Mouse (Mus musculus): Measurements from ENCODE around the gene Olfr320. TPM values are rescaled to one million over a fixed set of nuclear protein-coding genes. Genes with fewer than 3 reads are reported as not detected.
"Not testable (repeated sequence)": the region's sequence is repeated elsewhere in the genome, so short reads cannot be mapped to it uniquely, and the experiment has no call there.

The Olfr320 gene
- not detected in 2 replicates for total RNA-seq (2015)
- total RNA-seq (2017): not detected in 2 replicates

DNA sequence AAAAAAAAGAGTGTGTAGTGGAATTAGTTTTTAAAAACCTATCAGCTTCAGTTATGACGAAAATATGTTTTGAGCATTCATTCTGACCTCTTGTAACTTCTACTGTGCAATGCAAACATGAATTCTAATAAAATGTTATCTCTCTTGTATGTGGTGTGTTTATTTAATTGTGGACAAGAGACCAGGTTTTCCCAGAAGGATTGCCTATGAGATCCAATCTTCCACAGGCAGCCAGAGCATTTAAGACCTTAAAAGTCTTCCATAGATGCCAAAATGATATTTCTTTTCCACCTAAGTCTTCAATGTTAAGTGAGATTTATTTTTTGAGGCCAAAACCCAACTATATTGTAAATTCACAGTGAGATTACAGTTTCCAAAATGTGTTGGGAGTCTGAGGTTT is at the start of gene Olfr320:
Gene Olfr320 (plus strand): TSS at position 301 of the 400 bp plus-strand sequence.
- no peak for ATAC-seq (ENCODE audit: poor library complexity, severe bottlenecking)

DNA sequence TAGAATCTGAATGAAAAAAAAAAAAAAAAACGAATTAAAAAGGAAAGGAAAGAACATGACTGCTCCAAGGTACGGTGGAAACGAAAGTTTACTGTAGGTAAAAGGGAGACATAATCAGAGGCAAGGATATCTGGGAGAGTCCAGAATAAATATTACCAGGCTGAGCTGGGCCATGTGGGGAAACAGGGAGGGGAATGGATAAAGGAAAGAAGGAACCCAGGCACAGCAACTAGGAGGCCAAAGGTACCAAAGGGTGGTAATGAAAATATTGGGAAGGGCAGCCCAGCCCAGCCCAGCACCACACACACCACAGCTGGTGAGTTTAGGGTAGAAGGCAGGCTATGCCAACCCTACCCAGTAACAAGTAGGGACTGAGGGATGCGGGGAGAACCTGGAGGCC is 46.0 kb upstream of the Olfr320 start:
- no peak for ATAC-seq (ENCODE audit: poor library complexity, severe bottlenecking)

DNA sequence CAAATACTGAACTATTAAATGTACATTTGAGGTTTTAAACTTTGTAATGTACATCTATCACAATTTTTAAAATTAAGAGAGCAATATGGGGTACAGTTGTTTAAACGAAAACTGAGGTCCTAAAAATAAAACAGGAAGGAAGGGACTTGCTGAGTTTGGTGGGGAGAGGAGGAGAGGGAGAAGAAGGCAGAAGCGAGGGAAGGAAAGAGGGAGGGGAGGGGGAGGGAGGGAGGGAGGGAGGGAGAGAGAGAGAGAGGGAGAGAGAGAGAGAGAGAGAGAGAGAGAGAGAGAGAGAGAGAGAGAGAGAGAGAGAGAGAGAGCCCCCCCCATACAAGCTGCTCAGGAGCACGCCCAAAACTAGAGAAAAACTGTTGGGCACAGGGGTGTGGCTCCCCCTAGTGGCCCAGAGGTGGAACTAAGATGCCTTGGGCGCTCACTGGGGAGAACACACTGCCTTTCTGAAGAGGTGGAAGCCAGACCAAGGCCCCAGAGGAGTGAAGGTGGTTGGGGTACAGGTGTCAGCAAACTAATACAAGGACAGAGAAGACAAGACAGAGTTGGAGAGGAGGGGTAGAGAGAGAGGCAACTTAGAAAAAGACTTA is 44.4 kb upstream of the Olfr320 start:
- peak; percentile 87 for ATAC-seq (ENCODE audit: poor library complexity, severe bottlenecking)

DNA sequence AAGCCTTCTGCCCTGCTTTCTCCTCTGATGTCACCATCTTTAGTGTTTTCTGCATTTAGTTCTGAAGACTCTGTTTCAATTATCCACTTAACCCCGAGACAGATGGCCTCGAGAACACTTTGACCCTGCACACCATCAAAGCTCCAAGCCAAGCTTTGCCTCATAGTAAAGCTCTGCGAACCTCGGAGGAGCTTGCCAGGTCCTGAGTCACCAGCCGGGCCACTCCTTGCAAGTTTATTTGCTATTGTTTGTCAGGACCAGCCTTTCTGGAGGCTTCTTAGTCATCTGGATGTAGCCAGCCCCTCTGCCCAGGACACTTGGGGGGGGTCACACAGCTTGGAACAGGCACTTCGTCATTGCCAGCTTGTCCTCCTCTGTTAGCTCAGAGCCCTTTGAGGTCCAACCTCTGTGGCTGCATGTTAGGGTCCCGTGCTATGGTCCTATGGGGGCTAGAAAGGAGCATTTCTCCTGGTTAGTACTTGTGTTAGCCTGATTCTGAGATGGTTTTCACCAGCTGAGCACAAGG is 42.7 kb upstream of the Olfr320 start:
- ATAC-seq (ENCODE audit: poor library complexity, severe bottlenecking): no peak

DNA sequence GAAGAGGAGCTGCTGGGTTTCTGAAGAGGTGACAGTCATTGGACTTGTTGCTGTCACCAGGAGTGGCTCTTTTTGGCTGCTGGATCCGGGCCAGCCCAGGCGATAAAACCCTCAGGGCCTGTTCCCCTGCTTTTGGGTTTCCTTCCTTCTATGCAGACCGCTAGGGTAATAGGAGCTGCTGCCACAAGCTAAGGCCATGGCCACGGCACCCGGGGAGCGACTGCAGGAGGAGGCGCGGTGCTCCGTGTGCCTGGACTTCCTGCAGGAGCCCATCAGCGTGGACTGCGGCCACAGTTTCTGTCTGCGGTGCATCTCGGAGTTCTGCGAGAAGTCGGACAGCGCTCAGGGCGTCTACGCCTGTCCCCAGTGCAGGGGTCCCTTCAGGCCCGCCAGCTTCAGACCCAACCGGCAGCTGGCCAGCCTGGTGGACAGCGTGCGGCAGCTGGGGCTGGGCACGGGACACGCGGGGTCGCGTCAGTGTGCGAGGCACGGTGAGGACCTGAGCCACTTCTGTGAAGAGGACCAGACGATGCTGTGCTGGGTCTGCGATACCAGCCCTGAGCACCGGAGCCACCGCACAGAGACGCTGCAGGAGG is 40.5 kb upstream of the Olfr320 start, which contains the start of gene Trim58:
Gene Trim58 (plus strand): TSS at position 194 of the 596 bp plus-strand sequence.
- peak; percentile 34 for ATAC-seq (ENCODE audit: poor library complexity, severe bottlenecking)

DNA sequence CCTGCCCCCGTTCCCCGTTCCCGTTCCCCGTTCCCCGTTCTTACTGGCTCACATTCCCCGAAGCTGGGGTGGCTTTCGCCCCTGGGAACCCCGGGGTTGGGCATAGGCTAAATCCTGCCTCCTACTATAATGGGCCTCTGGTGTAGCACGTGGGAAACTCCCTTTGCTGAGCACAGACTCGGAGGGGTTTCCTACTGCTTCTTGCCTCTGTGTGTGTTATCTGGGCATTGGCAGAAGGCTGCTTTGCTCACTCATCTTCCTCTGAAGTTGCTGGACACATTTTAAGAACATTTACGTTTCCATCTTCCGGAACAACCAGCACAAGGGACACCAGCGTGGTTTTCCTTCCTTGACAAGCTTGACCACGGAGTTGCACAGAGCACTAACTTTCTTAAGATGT is 39.8 kb upstream of the Olfr320 start:
- no peak for ATAC-seq (ENCODE audit: poor library complexity, severe bottlenecking)

DNA sequence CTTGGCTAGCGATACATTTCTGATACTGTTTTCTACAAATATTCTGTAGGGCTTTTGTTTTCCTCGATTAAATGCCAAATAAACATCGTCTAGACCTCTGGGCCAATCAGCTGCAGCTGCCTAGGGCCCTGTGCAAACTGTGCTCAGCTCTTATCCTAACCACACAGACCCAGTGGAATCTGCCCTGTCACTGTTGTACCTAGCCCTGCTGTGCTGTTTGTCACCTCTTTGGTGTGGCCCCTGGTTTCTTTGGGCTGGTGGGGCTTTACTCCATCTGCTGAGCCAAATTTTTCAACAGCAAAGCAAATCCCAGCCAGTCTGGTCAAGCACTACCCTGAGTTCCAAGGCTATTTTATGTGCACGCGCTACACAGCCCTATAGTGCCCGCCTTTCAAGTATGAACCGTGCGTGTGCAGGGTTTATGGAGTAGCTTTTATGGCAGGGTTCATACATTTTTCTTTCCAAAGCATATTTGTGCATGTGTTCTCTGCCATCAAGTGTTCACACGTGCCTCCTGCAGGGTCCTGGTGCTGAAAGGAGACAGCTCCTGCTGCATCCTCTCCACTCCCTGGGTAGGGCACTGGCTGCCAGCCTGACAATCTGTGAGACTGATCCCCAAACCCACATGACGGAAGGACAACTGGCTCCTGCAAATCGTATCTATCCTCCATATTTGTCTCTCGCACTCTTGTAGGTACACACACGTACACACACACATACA is 39.1 kb upstream of the Olfr320 start:
- no peak; the same call in 1 of the 2 replicates for ATAC-seq (ENCODE audit: poor library complexity, severe bottlenecking)

DNA sequence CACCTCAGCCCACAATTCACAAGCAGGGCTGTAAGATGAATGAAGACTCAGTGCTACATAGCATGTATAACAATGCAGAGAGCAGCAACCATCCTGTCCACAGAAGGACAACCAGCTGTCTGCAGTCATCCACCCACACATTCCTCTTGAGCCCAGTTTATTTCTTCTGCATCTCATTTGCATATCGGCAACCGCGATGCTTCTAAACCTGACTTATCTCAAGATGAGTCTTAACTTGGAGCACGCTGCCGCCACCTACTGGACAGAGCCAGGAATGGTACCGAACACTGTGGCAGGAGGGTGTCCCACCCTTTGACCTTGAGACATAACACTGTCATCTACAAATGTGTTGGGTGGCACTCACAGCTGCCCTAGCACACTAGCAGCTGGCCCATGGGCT is 37.5 kb upstream of the Olfr320 start:
- peak; percentile 66; the same call in 1 of the 2 replicates for ATAC-seq (ENCODE audit: poor library complexity, severe bottlenecking)

DNA sequence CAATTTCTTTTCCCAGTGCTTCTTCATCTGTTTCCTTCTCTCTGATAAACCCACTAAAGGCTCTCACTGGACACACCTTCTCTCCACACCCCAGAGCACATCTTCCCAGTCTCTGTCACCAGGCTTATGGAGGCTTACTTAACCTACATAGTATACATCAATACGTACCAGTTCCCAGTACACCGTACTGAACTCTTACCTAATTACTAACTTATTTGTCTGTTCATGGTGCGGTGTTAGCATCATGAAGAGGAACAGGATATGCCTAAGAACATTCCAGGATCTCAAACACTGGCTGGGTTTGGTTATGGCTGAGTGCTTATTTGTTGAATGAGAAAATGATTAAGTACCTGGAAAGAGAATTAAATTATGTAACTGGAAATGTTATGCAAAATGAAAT is 25.7 kb upstream of the Olfr320 start:
- no peak for ATAC-seq (ENCODE audit: poor library complexity, severe bottlenecking)

DNA sequence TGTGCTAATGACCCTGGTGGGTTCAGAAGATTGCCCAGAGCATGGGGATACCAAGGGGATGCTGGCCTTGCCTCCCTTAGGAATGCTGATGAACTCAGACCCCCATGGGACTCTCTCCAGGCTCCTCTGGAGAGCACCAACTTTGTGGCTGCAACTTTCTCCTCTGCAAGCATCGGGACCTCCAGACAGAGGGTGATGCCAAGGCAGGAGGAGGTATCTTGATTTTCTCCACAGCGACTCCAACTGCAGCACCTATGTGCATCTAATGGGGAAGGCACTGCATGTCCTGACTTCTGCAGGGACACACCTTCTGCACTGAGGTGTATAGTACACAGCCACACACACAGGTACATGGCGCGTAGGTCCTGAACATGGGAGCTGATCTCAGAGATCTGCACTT is 22.3 kb upstream of the Olfr320 start, which contains the start of gene Olfr322:
Gene Olfr322 (plus strand): TSS at position 187 of the 400 bp plus-strand sequence.
- no peak for ATAC-seq (ENCODE audit: poor library complexity, severe bottlenecking)

DNA sequence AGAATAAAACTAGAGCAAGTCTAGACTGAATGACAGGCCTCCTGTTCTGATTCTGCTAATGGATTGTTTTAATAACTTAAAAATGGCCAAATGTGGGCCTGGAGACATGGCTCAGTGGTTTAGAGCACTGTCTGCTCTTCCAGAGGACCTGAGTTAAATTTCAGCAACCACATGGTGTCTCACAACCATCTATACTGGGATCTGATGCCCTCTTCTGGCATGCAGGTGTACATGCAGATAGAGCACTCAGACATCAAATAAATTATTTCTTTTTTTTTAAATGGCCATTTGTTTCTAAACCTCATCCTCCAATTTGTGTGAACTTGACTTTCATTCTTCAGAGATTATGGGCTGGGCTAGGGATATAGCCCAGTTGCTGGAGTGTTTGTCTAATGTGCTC is 11.6 kb upstream of the Olfr320 start:
- ATAC-seq (ENCODE audit: poor library complexity, severe bottlenecking): no peak

DNA sequence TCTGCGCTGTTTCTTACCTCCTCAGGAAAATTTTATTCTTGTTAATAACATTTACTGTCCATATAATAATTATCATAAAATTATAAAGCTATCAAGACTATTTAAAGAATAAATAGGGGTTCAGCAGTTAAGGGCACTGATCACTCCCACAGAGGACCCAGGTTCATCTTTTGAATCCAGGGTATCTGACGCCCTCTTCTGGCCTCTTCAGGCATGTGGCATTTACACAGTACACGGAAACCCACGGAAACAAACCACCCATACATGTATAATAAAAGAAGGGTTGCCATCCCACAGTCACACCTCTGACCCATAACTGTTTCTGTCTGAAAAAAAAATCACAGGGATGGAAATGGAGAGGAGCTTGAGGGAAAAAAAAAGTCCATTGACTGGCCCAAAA is 9.1 kb upstream of the Olfr320 start:
- ATAC-seq (ENCODE audit: poor library complexity, severe bottlenecking): no peak

DNA sequence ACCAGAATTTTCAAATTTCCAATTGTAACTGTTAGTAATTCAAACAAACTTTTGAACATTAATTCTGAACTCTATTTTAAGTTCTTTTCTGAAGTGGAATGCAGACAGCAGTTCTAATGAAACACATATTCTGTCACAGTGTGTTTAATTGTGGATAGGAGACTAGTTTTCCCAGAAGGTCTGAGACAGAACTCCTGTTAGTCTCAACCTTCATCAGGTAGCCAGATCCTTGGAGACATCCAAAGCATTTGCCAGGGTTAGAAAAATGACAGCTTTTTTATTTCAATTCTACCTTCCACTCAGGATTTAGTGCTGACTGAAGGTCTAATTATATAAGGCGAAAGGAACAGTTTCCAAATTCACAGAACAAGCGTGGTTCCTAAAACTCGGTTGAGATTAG is 18.0 kb downstream of the Olfr320 start, which contains the start of gene Olfr319:
Gene Olfr319 (plus strand): TSS at position 301 of the 400 bp plus-strand sequence.
- ATAC-seq (ENCODE audit: poor library complexity, severe bottlenecking): no peak

DNA sequence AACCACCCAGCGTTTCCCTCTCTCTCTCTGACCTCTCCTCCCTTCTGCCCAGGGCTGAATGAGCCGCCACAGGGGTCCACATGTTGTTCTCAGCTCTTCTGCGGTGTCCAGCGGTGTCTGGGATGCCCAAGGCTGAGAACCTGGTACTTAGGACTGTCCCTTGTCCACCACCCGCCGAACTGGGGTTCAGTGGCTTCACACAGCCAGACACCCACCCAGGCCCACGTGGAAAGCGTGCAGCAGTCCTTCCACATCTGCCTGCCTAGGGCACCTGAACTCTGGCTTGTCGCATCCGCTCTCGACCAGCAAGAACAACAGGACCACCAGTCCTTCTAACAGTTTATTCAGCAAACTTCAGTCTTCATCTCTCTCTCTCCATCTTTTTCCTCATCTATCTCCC is 28.2 kb downstream of the Olfr320 start:
- no peak for ATAC-seq (ENCODE audit: poor library complexity, severe bottlenecking)

DNA sequence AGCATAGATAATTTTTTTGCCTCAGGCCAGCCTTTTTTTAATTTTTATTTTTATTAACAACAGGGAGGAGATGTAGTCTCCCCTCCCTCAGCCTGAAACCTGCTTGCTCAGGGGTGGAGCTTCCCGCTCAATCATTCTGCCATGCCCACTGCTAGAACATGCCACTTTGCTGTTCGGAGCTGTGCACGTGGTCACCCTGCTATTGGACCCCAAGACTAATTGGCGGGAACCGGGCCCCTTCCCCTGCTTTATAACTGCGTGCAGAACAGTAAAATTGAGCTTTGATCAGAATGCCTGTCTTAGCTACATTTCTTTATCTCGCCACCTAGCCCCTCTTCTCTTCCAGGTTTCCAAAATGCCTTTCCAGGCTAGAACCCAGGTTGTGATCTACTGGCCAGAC is 36.8 kb downstream of the Olfr320 start:
- not testable (repeated sequence) for ATAC-seq (ENCODE audit: poor library complexity, severe bottlenecking)

DNA sequence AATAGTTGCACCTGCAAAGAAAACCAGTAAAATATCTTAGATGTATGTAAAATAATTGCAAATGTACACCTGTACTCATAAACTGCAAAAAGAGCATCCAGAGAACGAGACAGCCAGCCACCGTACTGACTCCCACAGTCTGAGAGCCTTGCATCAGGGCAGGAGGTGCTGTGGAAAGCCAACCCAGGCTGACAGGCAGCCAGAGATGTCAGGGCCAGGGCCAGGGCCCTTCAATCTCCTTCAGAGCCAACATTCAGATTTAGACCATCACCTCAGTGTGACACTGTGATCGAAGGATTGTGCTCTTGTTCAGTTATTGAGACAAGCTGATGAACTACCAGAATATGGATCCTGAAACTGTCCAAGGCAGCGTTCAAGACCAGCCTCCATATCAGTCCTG is 38.8 kb downstream of the Olfr320 start:
- ATAC-seq (ENCODE audit: poor library complexity, severe bottlenecking): no peak

DNA sequence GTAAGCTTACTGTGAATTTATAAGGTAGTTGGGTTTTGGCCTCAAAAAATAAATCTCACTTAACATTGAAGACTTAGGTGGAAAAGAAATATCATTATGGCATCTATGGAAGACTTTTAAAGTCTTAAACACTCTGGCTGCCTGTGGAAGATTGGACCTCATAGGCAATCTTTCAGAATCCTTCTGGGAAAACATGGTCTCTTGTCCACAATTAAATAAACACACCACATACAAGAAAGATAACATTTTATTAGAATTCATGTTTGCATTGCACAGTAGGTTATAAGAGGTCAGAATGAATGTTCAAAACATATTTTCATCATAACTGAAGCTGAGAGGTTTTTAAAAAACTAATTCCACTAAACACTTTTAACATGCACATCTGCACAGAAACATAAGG is 43.0 kb downstream of the Olfr320 start, which contains the start of gene Olfr318:
Gene Olfr318 (minus strand): TSS at position 101 of the 400 bp plus-strand sequence.
- ATAC-seq (ENCODE audit: poor library complexity, severe bottlenecking): no peak

DNA sequence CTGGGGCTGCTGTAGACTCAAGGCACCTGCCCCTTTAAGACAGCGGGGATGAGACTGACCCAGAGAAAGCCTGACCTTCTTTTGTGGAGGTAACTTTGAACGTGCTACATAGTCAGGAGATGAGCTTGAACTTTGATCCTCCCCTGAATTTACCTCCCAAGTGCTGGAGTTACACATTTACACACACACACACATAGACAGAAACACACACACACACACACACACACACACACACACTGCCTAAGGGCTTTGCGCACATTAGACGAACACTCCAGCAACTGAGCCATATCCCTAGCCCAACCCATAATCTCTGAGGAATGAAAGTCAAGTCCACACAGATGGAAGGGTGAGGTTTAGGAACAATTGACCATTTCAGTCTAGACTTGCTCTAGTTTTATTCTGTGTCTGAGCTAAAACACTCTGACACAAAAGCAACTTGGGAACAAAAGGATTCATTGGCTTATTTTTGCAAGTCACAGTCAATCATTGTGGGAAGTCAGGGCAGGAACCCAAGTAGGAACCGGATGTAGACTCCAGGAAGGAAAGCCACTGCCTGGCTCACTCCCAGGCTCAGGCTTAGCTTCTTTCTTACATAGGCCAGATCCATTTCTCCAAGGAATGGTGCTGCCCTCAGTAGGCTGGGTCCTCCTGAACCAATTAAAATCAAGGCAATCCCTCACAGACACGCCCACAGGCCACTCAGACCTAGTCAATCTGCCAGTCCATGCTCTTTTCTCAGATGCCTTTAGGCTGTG is 47.2 kb downstream of the Olfr320 start:
- ATAC-seq (ENCODE audit: poor library complexity, severe bottlenecking): not testable (repeated sequence)

DNA sequence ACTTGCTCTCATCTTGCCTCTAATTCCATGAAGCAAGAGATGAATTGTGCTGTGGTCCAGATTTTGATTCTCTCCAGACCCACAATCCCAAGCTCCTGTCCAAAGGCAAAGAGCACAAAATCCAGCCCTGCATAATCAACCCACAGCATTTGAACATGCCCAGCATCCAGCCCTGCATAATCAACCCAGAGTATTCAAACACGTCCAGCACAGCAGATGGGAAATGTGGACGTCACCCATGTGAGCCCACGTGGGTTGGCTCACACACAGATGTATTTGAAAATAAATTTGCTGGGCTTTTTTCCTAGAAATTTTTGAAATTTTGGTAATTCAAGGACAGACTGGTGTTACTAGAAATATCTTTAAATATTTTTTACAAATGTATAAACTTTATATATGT is 52.5 kb downstream of the Olfr320 start:
- no peak for ATAC-seq (ENCODE audit: poor library complexity, severe bottlenecking)

Data from megakaryocyte, adult 5-6 weeks (primary cell).